ENCODE assay signal across 8 mouse cellular contexts in genomic region chr10:12869846-12870245, GRCm38 (mm10). TPM values are rescaled to one million over a fixed set of nuclear protein-coding genes. Genes with fewer than 3 reads are reported as not detected.
DNase-seq lines count a peak whose midpoint lies in the region; ATAC-seq lines count a peak whose summit lies in the region.

No protein-coding gene starts in this region.

- H3K27ac ChIP-seq in heart, embryonic 13.5 days (replicated peaks) = no peak overlapping the region; the same call in 1 of the 2 replicates
- H3K27ac ChIP-seq in embryonic facial prominence, embryonic 11.5 days (replicated peaks; ENCODE audit: low read depth, low read length) = no peak overlapping the region
- no peak overlapping the region for H3K27ac ChIP-seq in hindbrain, embryonic 14.5 days
- peak overlapping the region; percentile 99 for H3K27ac ChIP-seq in midbrain, embryonic 10.5 days (replicated peaks)

- no peaks in the 10 kb centered on the region for H3K36me3 ChIP-seq in heart, embryonic 13.5 days
- H3K36me3 ChIP-seq in embryonic facial prominence, embryonic 11.5 days (replicated peaks; ENCODE audit: control insufficient read depth, insufficient read depth, low read depth, low read length) = no peaks in the 10 kb centered on the region
- no peaks in the 10 kb centered on the region for H3K36me3 ChIP-seq in hindbrain, embryonic 14.5 days (replicated peaks; ENCODE audit: control insufficient read depth, insufficient read depth)
- no peaks in the 10 kb centered on the region for H3K36me3 ChIP-seq in midbrain, embryonic 10.5 days

- H3K4me1 ChIP-seq in heart, embryonic 13.5 days = peaks cover 25% of the 10 kb centered on the region
- H3K4me1 ChIP-seq in embryonic facial prominence, embryonic 11.5 days (ENCODE audit: control insufficient read depth, insufficient read depth, low read length) = peaks cover 4% of the 10 kb centered on the region; the same call in 1 of the 2 replicates
- peaks cover 9% of the 10 kb centered on the region for H3K4me1 ChIP-seq in hindbrain, embryonic 14.5 days (replicated peaks; ENCODE audit: control insufficient read depth, insufficient read depth, low read length)
- peaks cover 26% of the 10 kb centered on the region for H3K4me1 ChIP-seq in midbrain, embryonic 10.5 days

- H3K4me3 ChIP-seq in heart, embryonic 13.5 days = peak overlapping the region; percentile 78
- H3K4me3 ChIP-seq in embryonic facial prominence, embryonic 11.5 days (ENCODE audit: low read depth, low read length) = peak overlapping the region; percentile 49
- H3K4me3 ChIP-seq in hindbrain, embryonic 14.5 days (replicated peaks; ENCODE audit: low read length) = peak overlapping the region; percentile 72
- peak overlapping the region; percentile 83 for H3K4me3 ChIP-seq in midbrain, embryonic 10.5 days

- 29% methylated on average over 1 of the region's 1 CpGs for WGBS in heart, embryonic 13.5 days
- WGBS in embryonic facial prominence, embryonic 11.5 days = 35% methylated on average over 1 of the region's 1 CpGs
- 33% methylated on average over 1 of the region's 1 CpGs for WGBS in hindbrain, embryonic 14.5 days
- WGBS in midbrain, embryonic 10.5 days = 41% methylated on average over 1 of the region's 1 CpGs

- ATAC-seq in heart, embryonic 13.5 days (ENCODE audit: extremely low read depth, insufficient number of reproducible peaks, low FRiP score, low TSS enrichment) = no peak
- ATAC-seq in embryonic facial prominence, embryonic 11.5 days (replicated peaks; ENCODE audit: insufficient number of reproducible peaks, low FRiP score, low TSS enrichment, low read depth) = no peak
- ATAC-seq in hindbrain, embryonic 14.5 days (ENCODE audit: low FRiP score) = no peak

- H3K9me3 ChIP-seq in heart, embryonic 13.5 days = no peaks in the 10 kb centered on the region
- no peaks in the 10 kb centered on the region for H3K9me3 ChIP-seq in embryonic facial prominence, embryonic 11.5 days (replicated peaks; ENCODE audit: control insufficient read depth, low read length)
- no peaks in the 10 kb centered on the region for H3K9me3 ChIP-seq in hindbrain, embryonic 14.5 days (ENCODE audit: control insufficient read depth, low read length)
- H3K9me3 ChIP-seq in midbrain, embryonic 10.5 days (replicated peaks) = no peaks in the 10 kb centered on the region

- no peaks in the 10 kb centered on the region for H3K27me3 ChIP-seq in heart, embryonic 13.5 days (replicated peaks)
- no peaks in the 10 kb centered on the region for H3K27me3 ChIP-seq in embryonic facial prominence, embryonic 11.5 days (ENCODE audit: control insufficient read depth, insufficient read depth, low read length)
- no peaks in the 10 kb centered on the region for H3K27me3 ChIP-seq in hindbrain, embryonic 14.5 days (ENCODE audit: control insufficient read depth, insufficient read depth, low read length)
- H3K27me3 ChIP-seq in midbrain, embryonic 10.5 days (ENCODE audit: low read depth, poor library complexity, severe bottlenecking) = 0 out of 2 replicates have a peak, but pooled peaks cover 4% of the 10 kb centered on the region

- H3K4me2 ChIP-seq in heart, embryonic 13.5 days = peak overlapping the region; percentile 88
- H3K4me2 ChIP-seq in embryonic facial prominence, embryonic 11.5 days (ENCODE audit: low read depth, low read length) = no peak overlapping the region
- H3K4me2 ChIP-seq in hindbrain, embryonic 14.5 days (replicated peaks) = peak overlapping the region; percentile 84

- H3K9ac ChIP-seq in heart, embryonic 13.5 days = peak overlapping the region; percentile 95
- no peak overlapping the region for H3K9ac ChIP-seq in embryonic facial prominence, embryonic 11.5 days (replicated peaks; ENCODE audit: low read length)
- no peak overlapping the region for H3K9ac ChIP-seq in hindbrain, embryonic 14.5 days

- no peak for DNase-seq in heart, adult 18-20 months
- DNase-seq in embryonic facial prominence, embryonic 11.5 days (ENCODE audit: low spot score) = no peak
- no peak for DNase-seq in hindbrain, embryonic 14.5 days (ENCODE audit: low spot score)
- DNase-seq in midbrain, embryonic 10.5 days (ENCODE audit: low spot score) = no peak
- no peak for DNase-seq in urinary bladder, postnatal 4 days (ENCODE audit: low spot score in 2 of 2)
- no peak for DNase-seq in right cerebral cortex, postnatal 10 days (ENCODE audit: low spot score in 2 of 2)
- DNase-seq in testis, postnatal 10 days (ENCODE audit: low spot score) = no peak

RNA-seq across cellular contexts. Expression of gene Utrn, which starts 0.7 kb away (rescaled TPM):
- 55.0 and 55.8 TPM in 2 replicates for polyA plus RNA-seq in heart, embryonic 13.5 days (2015; fragmentation: Nextera tagmentation; extraction: Ambion mirVana)
- total RNA-seq in heart, adult 18-20 months (2021) = 10 to 100 TPM; 66.8 to 67.5 TPM
- 47.4 and 51.9 TPM in 2 replicates for polyA plus RNA-seq in embryonic facial prominence, embryonic 11.5 days (2014; fragmentation: Nextera tagmentation; extraction: Ambion mirVana)
- 25.0 and 28.2 TPM in 2 replicates for polyA plus RNA-seq in hindbrain, embryonic 14.5 days (2014; fragmentation: Nextera tagmentation; extraction: Ambion mirVana)
- polyA plus RNA-seq in midbrain, embryonic 10.5 days (2016; fragmentation: Nextera tagmentation; extraction: Ambion mirVana) = 38.8 and 39.8 TPM in 2 replicates
